Comparison of ENCODE assay signal across 18 mouse cellular contexts in the genomic region with DNA sequence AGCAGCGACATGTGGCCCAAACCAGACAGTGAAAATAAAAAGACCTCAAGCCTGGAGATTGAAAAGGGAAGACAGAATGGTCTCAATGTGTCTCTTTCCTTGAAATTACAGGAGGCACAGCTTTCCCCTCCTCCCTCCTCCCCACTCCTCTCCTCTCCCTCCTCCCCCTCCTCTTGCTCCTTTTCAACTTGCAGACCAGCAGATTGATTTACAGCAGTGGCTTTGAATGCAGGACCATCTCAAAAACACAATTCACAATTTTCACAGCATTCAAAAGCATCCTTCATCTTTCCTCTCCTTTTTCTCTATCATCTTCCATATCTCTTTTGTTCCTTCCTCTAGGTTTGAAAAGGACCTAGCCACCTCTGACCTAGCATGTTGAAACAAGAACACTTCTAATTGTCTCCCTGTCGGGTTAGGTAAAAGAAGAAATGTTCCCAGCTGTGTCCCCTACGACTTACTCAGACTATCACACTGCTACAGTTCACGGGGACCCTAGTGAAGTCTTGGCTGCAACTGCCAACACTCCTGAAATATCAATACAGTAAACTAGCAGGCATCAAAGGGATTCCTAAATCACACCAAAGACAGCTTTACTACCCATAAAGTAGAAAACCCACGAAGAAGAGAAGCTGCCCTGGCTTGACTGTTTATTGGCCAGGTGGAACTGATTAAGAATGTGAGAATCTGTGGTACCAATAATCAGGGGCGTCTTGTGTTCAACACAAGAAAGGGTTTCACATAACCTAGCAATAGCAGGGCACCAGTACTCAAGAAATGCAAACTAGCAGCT. TPM values are rescaled to one million over a fixed set of nuclear protein-coding genes. Genes with fewer than 3 reads are reported as not detected.
DNase-seq lines count a peak whose midpoint lies in the region; ATAC-seq lines count a peak whose summit lies in the region.
"Had no signal": no experiment of that assay in that cellular context is flagged by ENCODE, and none has a peak within 500 bp of the region (broad histone marks: within the 10 kb centered on the region; RNA-seq: fewer than 3 reads in every experiment).

No protein-coding gene starts in this region.

- DNase-seq in kidney, postnatal 36 days, result no peak
- DNase-seq in embryo, embryonic 10.5 days (ENCODE audit: low spot score), result peak; percentile 75
- peak; percentile 78 for DNase-seq in mesoderm, embryonic 11.5 days (ENCODE audit: low read depth, low spot score)
- no peak for DNase-seq in heart, postnatal 14 days
- no peak for DNase-seq in cerebellum, postnatal 4 days (ENCODE audit: low spot score in 2 of 2)
- DNase-seq: adrenal gland, postnatal 25 days; cerebellum, adult 9-11 months; gastrocnemius, postnatal 36 days; heart, postnatal 4 days; kidney, adult 11 months; right cerebral cortex, postnatal 4 days; thymus, postnatal 4 days had no signal

- WGBS in kidney, embryonic 15.5 days, result 7% methylated on average over 6 of the region's 6 CpGs
- 16% methylated on average over 6 of the region's 6 CpGs for WGBS in embryonic facial prominence, embryonic 12.5 days

- no peak overlapping the region for H3K4me2 ChIP-seq in kidney, embryonic 15.5 days
- H3K4me2 ChIP-seq in embryonic facial prominence, embryonic 12.5 days (replicated peaks), result no peak overlapping the region
- H3K4me2 ChIP-seq: embryonic facial prominence, embryonic 15.5 days; heart, embryonic 12.5 days had no signal

- no peaks in the 10 kb centered on the region; the same call in 1 of the 2 replicates for H3K9me3 ChIP-seq in kidney, embryonic 15.5 days (replicated peaks)
- H3K9me3 ChIP-seq in embryonic facial prominence, embryonic 12.5 days, result no peaks in the 10 kb centered on the region
- H3K9me3 ChIP-seq: embryonic facial prominence, embryonic 15.5 days had no signal

- no peak overlapping the region for H3K4me3 ChIP-seq in kidney, embryonic 15.5 days (replicated peaks)
- H3K4me3 ChIP-seq in embryonic facial prominence, embryonic 12.5 days, result no peak overlapping the region
- H3K4me3 ChIP-seq: embryonic facial prominence, embryonic 15.5 days; heart, embryonic 12.5 days had no signal

- ATAC-seq in kidney, embryonic 15.5 days (replicated peaks; ENCODE audit: low FRiP score), result peak; percentile 88
- no peak for ATAC-seq in embryonic facial prominence, embryonic 12.5 days (ENCODE audit: insufficient number of reproducible peaks, insufficient read depth, low FRiP score, low TSS enrichment)
- ATAC-seq: hindbrain, embryonic 16.5 days had no signal

- peak overlapping the region; percentile 67 for H3K27ac ChIP-seq in kidney, embryonic 15.5 days
- H3K27ac ChIP-seq in embryonic facial prominence, embryonic 12.5 days, result 0 out of 2 replicates have a peak overlapping the region, but pooled peaks have one; percentile 38
- H3K27ac ChIP-seq: embryonic facial prominence, embryonic 15.5 days; liver, embryonic 14.5 days had no signal

- intact Hi-C loops in heart, postnatal 14 days (cut with DNase I), result no loop called here

- no peaks in the 10 kb centered on the region for H3K27me3 ChIP-seq in kidney, embryonic 15.5 days
- H3K27me3 ChIP-seq in embryonic facial prominence, embryonic 12.5 days, result 0 out of 2 replicates have a peak, but pooled peaks cover 2% of the 10 kb centered on the region
- H3K27me3 ChIP-seq: embryonic facial prominence, embryonic 15.5 days; heart, embryonic 12.5 days had no signal

- H3K36me3 ChIP-seq in kidney, embryonic 15.5 days, result no peaks in the 10 kb centered on the region
- no peaks in the 10 kb centered on the region for H3K36me3 ChIP-seq in embryonic facial prominence, embryonic 12.5 days
- H3K36me3 ChIP-seq: embryonic facial prominence, embryonic 15.5 days; heart, embryonic 12.5 days had no signal

- H3K9ac ChIP-seq in kidney, embryonic 15.5 days, result no peak overlapping the region
- no peak overlapping the region for H3K9ac ChIP-seq in embryonic facial prominence, embryonic 12.5 days
- H3K9ac ChIP-seq: embryonic facial prominence, embryonic 15.5 days; heart, embryonic 12.5 days; liver, embryonic 14.5 days had no signal

- H3K4me1 ChIP-seq in kidney, embryonic 15.5 days, result peaks cover 17% of the 10 kb centered on the region
- H3K4me1 ChIP-seq in embryonic facial prominence, embryonic 12.5 days, result peaks cover 19% of the 10 kb centered on the region

RNA-seq across cellular contexts. Expression of gene Lrig3, which starts 44.1 kb away (rescaled TPM):
- polyA plus RNA-seq in kidney, embryonic 15.5 days (2015; fragmentation: Nextera tagmentation; extraction: Ambion mirVana), result 22.6 and 24.0 TPM in 2 replicates
- polyA plus RNA-seq in embryonic facial prominence, embryonic 12.5 days (2016; fragmentation: Nextera tagmentation; extraction: Ambion mirVana), result 49.5 and 53.2 TPM in 2 replicates
- total RNA-seq in heart, postnatal 14 days (2021), result 1 to 10 TPM; 2.2 to 2.5 TPM

Comparison
In these comparisons a context has a peak if more than half of its experiments do, and no peak if none do; other contexts are left out.
1. DNase-seq: peak in embryo, embryonic 10.5 days (single experiment) and mesoderm, embryonic 11.5 days (single experiment); none in kidney, postnatal 36 days (0 of 2), heart, postnatal 14 days (0 of 2) and cerebellum, postnatal 4 days (0 of 2).